Mouse (Mus musculus) embryonic facial prominence, embryonic 10.5 days (tissue): ENCODE measurements around the gene Endou. TPM values are rescaled to one million over a fixed set of nuclear protein-coding genes. Genes with fewer than 3 reads are reported as not detected.

Experiments
- DNase-seq: peaks from one replicate; pipeline ENCODE4 v3.0.0-alpha.2; 2017; ENCODE audit warnings: low spot score
- H3K27ac ChIP-seq: fragments of 300-500 bp; sonication (generic); replicated peaks from 2 replicates; pipeline ENCODE4 v1.5.1; 2016; ENCODE audit warnings: mild to moderate bottlenecking
- H3K27me3 ChIP-seq: fragments of 300-500 bp; sonication (generic); replicated peaks from 2 replicates; pipeline ENCODE4 v1.6.1; 2016; ENCODE audit warnings: low read depth, mild to moderate bottlenecking; ENCODE audit not compliant: poor library complexity, severe bottlenecking
- H3K36me3 ChIP-seq: fragments of 300-500 bp; sonication (generic); replicated peaks from 2 replicates; pipeline ENCODE4 v1.6.1; 2016; ENCODE audit warnings: mild to moderate bottlenecking, moderate library complexity
- H3K4me1 ChIP-seq: fragments of 300-500 bp; sonication (generic); 2 replicates; pipeline ENCODE4 v1.6.1; 2016
- H3K4me3 ChIP-seq: fragments of 300-500 bp; sonication (generic); 2 replicates; pipeline ENCODE4 v1.5.1; 2016; ENCODE audit warnings: mild to moderate bottlenecking, moderate library complexity
- H3K9me3 ChIP-seq: fragments of 300-500 bp; sonication (generic); 2 replicates; pipeline ENCODE4 v1.6.1; 2016; ENCODE audit warnings: mild to moderate bottlenecking
- WGBS: fragments of 180-500 bp; shearing (Covaris S2); methylation state at CpG from one replicate; pipeline ENCODE4 v1.1.7; 2016; 5-methylcytosine and 5-hydroxymethylcytosine counted together
- polyA plus RNA-seq: library from polyadenylated mRNA; unstranded; fragments of >200 nt; fragmentation: Nextera tagmentation; extraction: Ambion mirVana; gene quantifications from 2 replicates; pipeline ENCODE4 v1.2.1, GENCODE M21; 2016

The Endou gene
- polyA plus RNA-seq, 1 experiment from 2014 or later = 0.06 TPM

DNA sequence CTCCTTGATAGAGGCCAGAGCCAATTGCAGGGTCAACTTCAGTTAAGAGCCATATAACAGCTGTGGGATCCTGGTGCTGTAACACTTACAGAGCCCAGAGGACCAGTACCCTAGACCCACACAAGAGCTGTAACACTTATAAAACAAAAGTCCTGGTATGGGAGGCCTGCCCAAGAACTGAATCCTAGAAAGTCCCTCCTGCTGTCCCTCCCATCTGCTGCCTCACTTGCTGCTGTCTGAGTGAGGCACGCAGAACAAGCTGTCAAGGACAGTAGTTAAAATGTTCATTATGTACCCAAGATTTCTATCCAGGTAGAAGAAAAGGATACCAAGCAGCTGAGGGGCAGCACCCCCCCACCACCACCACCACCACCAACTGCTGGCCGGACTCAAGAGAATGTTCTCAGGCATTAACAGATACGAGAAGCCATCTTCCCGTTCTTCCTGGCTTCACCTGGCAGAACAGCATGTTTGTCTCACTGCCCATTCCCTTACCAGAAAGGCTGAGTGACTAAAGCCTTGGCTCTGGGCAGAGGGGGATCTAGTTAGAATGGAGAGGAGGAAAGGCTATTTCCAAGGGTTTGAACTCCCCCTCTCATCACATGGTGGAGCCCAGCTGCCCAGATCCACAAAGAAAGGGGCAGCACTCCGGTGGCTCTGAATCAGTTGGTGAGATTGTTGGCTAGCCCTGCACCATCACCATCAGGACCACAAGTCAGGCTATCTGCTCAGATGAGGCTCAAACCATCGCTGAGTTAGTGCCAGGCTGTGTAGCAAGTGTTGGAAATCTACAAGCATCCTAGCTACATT, 7.4 kb downstream of the Endou start:
- 90% methylated on average over 6 of the region's 6 CpGs for WGBS
- DNase-seq = no peak
- Histone ChIP-seq H3K36me3 (no peaks in the 10 kb centered on the region), H3K27ac (no peak overlapping the region), H3K4me3 (no peak overlapping the region), H3K4me1 (peaks cover 10% of the 10 kb centered on the region; the same call in 1 of the 2 replicates), H3K27me3 (no peaks in the 10 kb centered on the region), H3K9me3 (no peaks in the 10 kb centered on the region)

DNA sequence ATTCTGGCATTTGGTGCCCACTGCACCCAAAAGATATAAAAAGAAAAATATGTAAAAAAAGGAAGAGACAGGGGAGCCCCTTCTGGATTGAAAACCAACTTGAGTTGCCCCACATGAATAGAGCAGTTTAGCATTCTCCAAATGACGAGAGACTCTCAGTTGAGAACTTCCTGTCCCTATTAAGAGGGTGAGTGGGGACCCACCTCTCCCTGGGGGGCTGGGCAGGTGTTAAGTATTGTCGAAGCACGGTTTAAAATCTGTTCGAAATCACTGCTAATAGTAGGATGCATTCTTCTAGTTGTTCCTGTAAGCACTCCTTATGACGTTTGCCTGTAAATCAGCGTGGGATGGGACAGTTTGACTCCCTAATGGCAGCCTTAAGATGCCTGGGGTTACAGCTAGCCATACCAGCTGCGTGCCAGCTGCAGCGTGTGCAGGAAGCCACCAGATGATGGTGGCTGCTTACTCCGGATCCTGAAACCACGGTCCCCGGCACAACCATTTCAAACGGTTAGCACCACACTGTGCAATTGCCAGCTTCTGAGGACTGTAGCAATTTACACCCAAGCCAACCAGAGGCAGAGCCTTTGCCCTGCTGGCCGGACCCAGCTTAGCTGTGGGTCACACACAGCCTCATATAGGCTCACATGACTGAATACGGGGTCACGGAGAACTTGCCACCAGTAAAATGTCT, 10.0 kb downstream of the Endou start:
- H3K4me3 ChIP-seq = no peak overlapping the region
- 70% methylated on average over 15 of the region's 15 CpGs for WGBS
- H3K27ac ChIP-seq = no peak overlapping the region
- H3K27me3 ChIP-seq = no peaks in the 10 kb centered on the region
- peaks cover 13% of the 10 kb centered on the region for H3K4me1 ChIP-seq
- H3K9me3 ChIP-seq = no peaks in the 10 kb centered on the region
- DNase-seq = no peak
- no peaks in the 10 kb centered on the region for H3K36me3 ChIP-seq

DNA sequence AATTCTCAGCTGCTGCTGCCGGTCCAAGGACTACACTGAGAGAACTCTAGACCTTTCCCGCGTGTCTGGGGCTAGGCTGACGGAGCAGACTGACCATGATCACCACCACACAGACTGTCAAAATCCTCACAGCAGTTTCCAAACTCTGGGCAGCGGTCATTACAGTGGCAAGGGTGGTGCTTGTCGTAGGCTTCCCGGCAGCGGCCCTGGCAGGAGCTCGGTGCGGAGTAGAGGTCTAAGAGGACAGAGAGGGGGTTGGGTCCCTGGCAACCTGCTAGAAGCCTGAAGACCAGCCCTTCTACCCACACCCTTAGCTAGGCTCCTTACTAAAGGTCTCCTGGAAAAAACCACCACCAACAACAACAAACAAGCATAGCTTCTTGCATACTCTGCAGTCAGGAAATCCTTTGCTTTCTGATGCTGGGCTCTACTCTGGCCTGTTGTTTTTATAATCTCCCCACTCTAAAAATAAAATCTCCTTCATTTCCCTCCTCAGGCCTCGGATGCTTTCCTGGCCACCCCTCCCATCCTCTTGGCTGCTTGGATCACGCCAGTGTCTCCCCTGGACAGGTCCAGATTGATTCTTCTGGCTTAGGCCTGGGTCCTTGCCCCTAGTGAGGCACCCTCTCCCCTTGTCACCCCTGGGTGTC, 11.0 kb downstream of the Endou start:
- no peaks in the 10 kb centered on the region for H3K36me3 ChIP-seq
- no peak overlapping the region for H3K4me3 ChIP-seq
- H3K9me3 ChIP-seq = no peaks in the 10 kb centered on the region
- DNase-seq = no peak
- H3K27ac ChIP-seq = peak overlapping the region; percentile 41
- peaks cover 13% of the 10 kb centered on the region for H3K4me1 ChIP-seq
- H3K27me3 ChIP-seq = no peaks in the 10 kb centered on the region
- WGBS = 79% methylated on average over 12 of the region's 12 CpGs

DNA sequence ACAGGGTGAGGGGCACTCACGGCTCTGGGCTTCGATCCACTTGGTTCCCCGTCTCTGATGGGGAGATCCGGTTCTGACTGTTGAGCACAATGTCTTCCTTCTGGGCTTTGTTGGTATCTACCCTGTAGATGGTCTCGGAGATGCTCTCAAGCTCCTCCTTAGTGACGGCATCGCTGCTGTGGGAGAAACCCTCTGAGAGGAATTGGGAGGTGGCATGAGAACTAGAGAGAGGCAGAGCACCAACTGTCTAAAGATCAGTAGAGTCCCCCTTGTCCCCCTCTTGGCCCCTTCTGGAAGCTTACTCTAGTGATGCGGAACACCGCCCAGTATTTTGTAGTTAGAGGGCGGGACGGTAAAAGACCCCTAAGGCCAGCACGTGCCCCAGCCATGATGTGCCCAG, 11.6 kb downstream of the Endou start:
- Histone ChIP-seq H3K4me3 (no peak overlapping the region), H3K4me1 (peaks cover 13% of the 10 kb centered on the region), H3K9me3 (no peaks in the 10 kb centered on the region), H3K36me3 (no peaks in the 10 kb centered on the region), H3K27ac (no peak overlapping the region), H3K27me3 (no peaks in the 10 kb centered on the region)
- 93% methylated on average over 12 of the region's 12 CpGs for WGBS
- no peak for DNase-seq

DNA sequence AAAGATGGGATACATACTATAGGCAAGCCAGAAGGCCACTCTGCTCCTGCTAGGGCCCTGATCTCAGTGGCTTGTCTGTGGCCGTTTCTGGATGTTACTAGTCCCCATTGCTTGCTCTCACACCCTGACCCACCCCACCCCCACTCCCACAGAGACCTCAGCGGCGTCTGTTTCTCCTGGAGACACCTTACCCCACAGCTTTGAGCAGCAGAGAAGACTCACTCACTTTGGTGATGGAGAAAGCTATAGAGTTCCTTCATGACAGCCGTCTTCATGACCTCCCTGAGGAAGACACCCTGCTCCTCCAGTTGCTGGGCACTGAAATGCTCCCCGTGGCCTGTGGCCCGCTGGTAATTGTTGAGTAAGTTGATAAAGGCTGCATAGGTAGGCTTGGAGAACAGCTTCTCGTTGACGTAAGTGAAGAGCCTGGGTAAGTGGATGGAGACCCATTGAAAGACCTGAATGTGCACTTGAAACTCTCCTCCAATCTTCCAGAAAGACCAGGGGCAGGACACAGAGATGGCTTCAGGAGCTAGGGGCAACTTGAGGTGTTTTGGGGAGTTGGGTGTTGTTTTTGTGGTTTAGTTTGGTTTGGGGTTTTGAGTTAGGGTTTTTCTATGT, 12.5 kb downstream of the Endou start:
- 83% methylated on average over 8 of the region's 8 CpGs for WGBS
- no peak overlapping the region for H3K27ac ChIP-seq
- H3K36me3 ChIP-seq = no peaks in the 10 kb centered on the region
- H3K4me3 ChIP-seq = no peak overlapping the region
- H3K9me3 ChIP-seq = no peaks in the 10 kb centered on the region
- H3K27me3 ChIP-seq = no peaks in the 10 kb centered on the region
- H3K4me1 ChIP-seq = peaks cover 13% of the 10 kb centered on the region
- DNase-seq = no peak

DNA sequence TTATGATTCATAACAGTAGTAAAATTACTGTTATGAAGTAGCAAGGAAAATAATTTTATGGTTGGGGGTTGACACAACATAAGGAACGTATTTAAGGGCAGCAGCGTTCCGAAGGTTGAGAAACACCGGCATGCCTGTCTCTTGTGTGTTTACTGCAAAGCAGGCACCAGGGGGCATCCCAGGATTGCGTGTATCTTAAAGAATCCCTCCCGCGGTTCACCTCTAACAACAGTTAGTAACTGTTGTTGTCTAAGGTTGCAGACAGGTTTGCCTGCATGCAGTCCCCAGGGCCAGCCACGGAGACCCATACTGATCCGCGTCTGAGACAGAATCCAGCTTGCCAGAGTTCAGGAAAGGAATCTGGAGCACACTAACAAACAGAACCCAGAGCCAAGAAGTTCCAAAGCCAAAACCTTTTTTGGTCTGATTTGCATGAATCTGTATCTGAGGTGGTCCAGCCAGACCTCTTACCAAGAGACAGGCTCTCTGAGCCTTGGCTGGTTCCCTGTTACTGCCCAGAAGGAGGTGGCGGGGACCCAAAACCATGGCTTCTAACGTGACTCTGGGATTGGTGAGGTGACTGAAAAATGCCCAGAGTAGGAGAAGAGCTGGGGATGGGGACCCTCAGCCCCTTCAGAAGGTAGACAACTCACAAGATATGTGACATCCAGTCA, 13.1 kb downstream of the Endou start:
- DNase-seq = peak; percentile 73
- no peaks in the 10 kb centered on the region for H3K27me3 ChIP-seq
- peak overlapping the region; percentile 40; the same call in 1 of the 2 replicates for H3K27ac ChIP-seq
- no peaks in the 10 kb centered on the region for H3K36me3 ChIP-seq
- no peaks in the 10 kb centered on the region for H3K9me3 ChIP-seq
- H3K4me1 ChIP-seq = peaks cover 19% of the 10 kb centered on the region
- WGBS = 28% methylated on average over 12 of the region's 12 CpGs
- no peak overlapping the region for H3K4me3 ChIP-seq

DNA sequence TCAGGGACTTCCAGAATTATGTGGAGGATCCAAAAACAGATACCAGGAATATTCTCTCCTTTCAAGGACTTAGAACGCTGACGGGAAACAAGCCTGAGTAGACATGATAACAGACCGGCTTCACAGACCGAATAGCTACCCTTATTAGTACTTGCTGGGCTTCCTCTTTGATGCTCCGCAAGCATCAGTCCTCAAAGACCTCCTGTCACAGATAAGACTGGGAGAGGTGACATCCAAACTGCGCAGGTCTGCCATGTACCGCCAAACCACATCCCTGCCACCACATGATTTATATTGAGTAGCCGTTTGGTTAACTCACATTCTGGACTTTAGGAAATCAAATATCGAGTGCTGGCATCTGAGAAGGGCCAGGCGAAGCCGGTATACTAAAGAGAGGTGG, 14.4 kb downstream of the Endou start:
- WGBS = 93% methylated on average over 11 of the region's 11 CpGs
- H3K27me3 ChIP-seq = no peaks in the 10 kb centered on the region
- H3K4me1 ChIP-seq = peaks cover 24% of the 10 kb centered on the region
- H3K9me3 ChIP-seq = no peaks in the 10 kb centered on the region
- H3K27ac ChIP-seq = no peak overlapping the region
- DNase-seq = no peak
- H3K4me3 ChIP-seq = no peak overlapping the region
- no peaks in the 10 kb centered on the region for H3K36me3 ChIP-seq

DNA sequence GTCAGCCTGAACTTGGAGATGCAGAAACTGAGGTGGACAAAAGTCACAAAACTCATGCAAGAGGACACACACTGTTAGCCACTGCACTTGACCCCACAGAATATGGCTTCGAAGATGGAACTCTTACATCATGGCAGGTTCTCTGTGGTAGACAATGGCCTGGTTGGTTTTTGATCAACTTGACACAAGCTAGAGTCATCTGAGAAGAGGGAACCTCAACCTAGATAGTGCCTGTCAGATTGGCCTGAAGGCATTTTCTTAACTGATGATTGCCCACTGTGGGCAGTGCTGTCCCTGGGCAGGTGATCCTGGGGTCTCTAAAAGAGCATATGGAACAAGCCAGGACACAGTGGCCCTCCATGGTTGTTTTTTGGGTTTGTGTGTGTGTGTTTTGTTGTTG, 15.4 kb downstream of the Endou start:
- no peak for DNase-seq
- no peak overlapping the region for H3K27ac ChIP-seq
- H3K27me3 ChIP-seq = no peaks in the 10 kb centered on the region
- no peak overlapping the region for H3K4me3 ChIP-seq
- no peaks in the 10 kb centered on the region for H3K9me3 ChIP-seq
- H3K36me3 ChIP-seq = no peaks in the 10 kb centered on the region
- peaks cover 32% of the 10 kb centered on the region for H3K4me1 ChIP-seq
- 96% methylated on average over 1 of the region's 1 CpGs for WGBS

DNA sequence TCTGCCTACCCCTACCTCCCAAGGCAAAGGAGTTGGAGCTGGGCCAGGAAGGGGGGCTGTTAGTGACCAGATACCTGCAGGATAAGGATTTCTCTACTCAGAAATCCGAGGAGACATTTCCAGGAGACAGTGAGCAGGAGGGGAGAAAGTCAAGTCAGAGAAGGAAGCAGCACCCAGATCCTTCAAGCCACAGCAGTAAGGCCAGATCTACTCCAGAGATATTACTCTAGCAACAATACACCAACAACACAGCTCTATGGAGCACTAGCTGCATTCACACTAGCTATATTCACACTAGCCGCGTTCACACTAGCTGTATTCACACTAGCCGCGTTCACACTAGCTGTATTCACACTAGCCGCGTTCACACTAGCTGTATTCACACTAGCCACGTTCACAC, 16.1 kb downstream of the Endou start:
- H3K36me3 ChIP-seq = no peaks in the 10 kb centered on the region
- no peak for DNase-seq
- peaks cover 31% of the 10 kb centered on the region for H3K4me1 ChIP-seq
- H3K27me3 ChIP-seq = no peaks in the 10 kb centered on the region
- no peak overlapping the region for H3K27ac ChIP-seq
- WGBS = 90% methylated on average over 8 of the region's 8 CpGs
- no peaks in the 10 kb centered on the region for H3K9me3 ChIP-seq
- H3K4me3 ChIP-seq = no peak overlapping the region

DNA sequence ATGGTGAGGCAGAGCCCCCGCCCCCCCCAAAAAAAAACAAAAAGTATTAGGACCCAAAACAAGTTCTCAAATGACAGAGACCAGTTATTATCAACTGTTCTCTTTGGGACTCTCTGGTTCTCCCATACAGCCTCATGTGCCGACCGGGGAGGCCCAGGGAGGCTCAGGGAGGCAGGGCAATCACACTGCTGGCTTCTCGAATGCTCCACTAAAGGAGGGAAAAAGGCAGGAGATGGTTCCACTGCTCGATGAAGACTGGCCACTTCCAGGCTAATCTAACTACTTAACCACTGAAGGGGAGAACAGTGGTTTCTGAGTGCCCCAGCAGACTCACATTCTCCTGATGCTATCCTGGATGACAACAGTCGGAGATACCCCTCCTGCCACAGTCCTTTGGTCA, 18.6 kb downstream of the Endou start:
- Histone ChIP-seq H3K36me3 (no peaks in the 10 kb centered on the region), H3K27ac (no peak overlapping the region), H3K4me3 (no peak overlapping the region), H3K27me3 (no peaks in the 10 kb centered on the region), H3K4me1 (peaks cover 28% of the 10 kb centered on the region), H3K9me3 (no peaks in the 10 kb centered on the region)
- DNase-seq = no peak
- WGBS = 61% methylated on average over 6 of the region's 6 CpGs

DNA sequence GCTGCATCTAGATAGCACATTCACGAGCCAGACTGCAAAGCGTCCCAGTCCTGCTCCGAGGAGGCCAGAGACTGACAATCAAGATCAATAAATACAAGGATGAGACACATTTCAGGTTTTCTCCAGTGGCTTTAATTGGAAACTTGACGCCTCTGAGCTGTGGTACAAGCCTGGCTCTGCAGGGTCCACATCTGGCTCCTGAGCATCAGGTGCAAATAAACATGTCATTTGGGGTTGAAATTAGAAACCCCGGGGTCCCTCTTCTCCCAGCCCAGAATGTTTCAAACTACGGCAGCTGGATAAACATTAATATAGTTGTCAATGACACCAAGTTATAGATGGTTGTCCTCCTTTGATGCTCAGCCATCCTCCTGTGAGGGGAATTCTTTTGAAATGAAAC, 20.2 kb downstream of the Endou start:
- no peak for DNase-seq
- H3K27ac ChIP-seq = no peak overlapping the region
- H3K4me1 ChIP-seq = peaks cover 33% of the 10 kb centered on the region
- 66% methylated on average over 6 of the region's 6 CpGs for WGBS
- no peak overlapping the region for H3K4me3 ChIP-seq
- no peaks in the 10 kb centered on the region for H3K27me3 ChIP-seq
- no peaks in the 10 kb centered on the region for H3K36me3 ChIP-seq
- H3K9me3 ChIP-seq = no peaks in the 10 kb centered on the region
